Mouse (Mus musculus): ENCODE measurements around the gene 4921524J17Rik.

- no peak for TF ChIP-seq POLR2AphosphoS5 (IDR thresholded peaks at IDR 0.05; ENCODE audit: insufficient replicate concordance, low read depth, low read length)
- TF ChIP-seq CTCF (IDR thresholded peaks at IDR 0.05; ENCODE audit: low read depth, low read length), result no peak
- TF ChIP-seq TAL1 (conservative IDR thresholded peaks at IDR 0.05; ENCODE audit: low read depth, low read length), result no peak
Measured at GRCm38 (mm10) chr8:85472800-85473199, 40.2 kb upstream of the 4921524J17Rik start.
